Mouse (Mus musculus): ENCODE data around the gene Ramp3.

DNA sequence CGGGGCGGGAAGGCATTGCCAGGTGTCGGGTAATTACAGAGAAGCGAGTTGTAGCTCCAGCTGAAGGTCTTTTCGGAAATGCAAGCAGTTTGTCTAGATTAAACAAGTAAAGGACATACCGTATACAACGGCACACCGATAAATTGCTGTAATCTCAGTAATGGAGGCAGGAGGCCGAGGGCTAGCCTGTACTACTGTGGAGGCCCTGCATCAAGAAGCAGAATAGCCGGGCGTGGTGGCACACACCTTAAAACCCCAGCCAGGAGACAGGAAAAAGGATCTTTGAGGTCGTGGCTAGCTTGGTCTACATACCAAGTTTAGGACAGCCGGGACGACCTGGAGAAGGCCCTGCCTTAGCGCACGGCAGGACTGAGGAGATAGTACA, 31.9 kb upstream of the Ramp3 start:
- TF ChIP-seq CTCF (conservative IDR thresholded peaks at IDR 0.05; ENCODE audit: insufficient read depth, insufficient read length, low read depth, low read length) (no peak), POLR2A (IDR thresholded peaks at IDR 0.05; ENCODE audit: low read depth, low read length) (no peak)
